Mouse (Mus musculus): ENCODE measurements around the gene Aqp9. TPM values are rescaled to one million over a fixed set of nuclear protein-coding genes. Genes with fewer than 3 reads are reported as not detected.

The Aqp9 gene
- total and polyA plus RNA-seq, 2 experiments from 2014 or later = 0.37 to 2.5 TPM

GRCm38 (mm10) chr9:71162858-71163740, 5.4 kb downstream of the Aqp9 start:
- H3K4me3 ChIP-seq (ENCODE audit: low read length) = no peak overlapping the region
- DNase-seq (ENCODE audit: low spot score) (no peak), ATAC-seq (no peak)
- H3K4me2 ChIP-seq (ENCODE audit: low read depth, low read length) = no peak overlapping the region
- H3K27ac ChIP-seq = no peak overlapping the region
- no peak for TF ChIP-seq CTCF (IDR thresholded peaks at IDR 0.05; ENCODE audit: low read depth)
- no peaks in the 10 kb centered on the region for H3K4me1 ChIP-seq (ENCODE audit: insufficient read depth, low read length)
- H3K27me3 ChIP-seq (ENCODE audit: insufficient read depth, low read length) = no peaks in the 10 kb centered on the region
- no peak overlapping the region for H3K9ac ChIP-seq (replicated peaks; ENCODE audit: low read length)
- no peaks in the 10 kb centered on the region for H3K36me3 ChIP-seq (ENCODE audit: insufficient read depth, low read length)
- WGBS = 68% methylated on average over 12 of the region's 12 CpGs
- H3K9me3 ChIP-seq (ENCODE audit: low read length) = no peaks in the 10 kb centered on the region

GRCm38 (mm10) chr9:71162131-71162857, 6.2 kb downstream of the Aqp9 start:
- no peaks in the 10 kb centered on the region for H3K9me3 ChIP-seq (ENCODE audit: low read length)
- no peak overlapping the region for H3K27ac ChIP-seq
- no peaks in the 10 kb centered on the region for H3K27me3 ChIP-seq (ENCODE audit: insufficient read depth, low read length)
- no peak overlapping the region for H3K4me2 ChIP-seq (ENCODE audit: low read depth, low read length)
- TF ChIP-seq CTCF (IDR thresholded peaks at IDR 0.05; ENCODE audit: low read depth) = no peak
- H3K36me3 ChIP-seq (ENCODE audit: insufficient read depth, low read length) = no peaks in the 10 kb centered on the region
- no peaks in the 10 kb centered on the region for H3K4me1 ChIP-seq (ENCODE audit: insufficient read depth, low read length)
- ATAC-seq = no peak
- no peak overlapping the region for H3K4me3 ChIP-seq (ENCODE audit: low read length)
- DNase-seq (ENCODE audit: low spot score) = no peak
- no peak overlapping the region for H3K9ac ChIP-seq (replicated peaks; ENCODE audit: low read length)
- WGBS = 85% methylated on average over 8 of the region's 8 CpGs

- Histone ChIP-seq H3K4me2 (ENCODE audit: low read depth, low read length) (no peak overlapping the region), H3K27ac (no peak overlapping the region), H3K36me3 (ENCODE audit: insufficient read depth, low read length) (no peaks in the 10 kb centered on the region), H3K9me3 (ENCODE audit: low read length) (no peaks in the 10 kb centered on the region), H3K9ac (replicated peaks; ENCODE audit: low read length) (no peak overlapping the region), H3K27me3 (ENCODE audit: insufficient read depth, low read length) (no peaks in the 10 kb centered on the region), H3K4me3 (ENCODE audit: low read length) (no peak overlapping the region), H3K4me1 (ENCODE audit: insufficient read depth, low read length) (no peaks in the 10 kb centered on the region)
- no peak for ATAC-seq
- 92% methylated on average over 13 of the region's 13 CpGs for WGBS
- DNase-seq (ENCODE audit: low spot score) = no peak
- TF ChIP-seq CTCF (IDR thresholded peaks at IDR 0.05; ENCODE audit: low read depth) = no peak
These were observed 7.4 kb downstream of the Aqp9 start for GRCm38 (mm10) chr9:71160849-71161711.

- H3K4me3 ChIP-seq (ENCODE audit: low read length) = no peak overlapping the region
- 87% methylated on average over 5 of the region's 5 CpGs for WGBS
- H3K4me1 ChIP-seq (ENCODE audit: insufficient read depth, low read length) = no peaks in the 10 kb centered on the region
- H3K27ac ChIP-seq = no peak overlapping the region
- H3K4me2 ChIP-seq (ENCODE audit: low read depth, low read length) = no peak overlapping the region
- no peaks in the 10 kb centered on the region for H3K27me3 ChIP-seq (ENCODE audit: insufficient read depth, low read length)
- ATAC-seq (no peak), DNase-seq (ENCODE audit: low spot score) (no peak)
- H3K9ac ChIP-seq (replicated peaks; ENCODE audit: low read length) = no peak overlapping the region
- H3K36me3 ChIP-seq (ENCODE audit: insufficient read depth, low read length) = no peaks in the 10 kb centered on the region
- H3K9me3 ChIP-seq (ENCODE audit: low read length) = no peaks in the 10 kb centered on the region
- TF ChIP-seq CTCF (IDR thresholded peaks at IDR 0.05; ENCODE audit: low read depth) = no peak
These were observed 8.8 kb downstream of the Aqp9 start for GRCm38 (mm10) chr9:71159686-71160085.

- no peak overlapping the region for H3K4me2 ChIP-seq (ENCODE audit: low read depth, low read length)
- DNase-seq (ENCODE audit: low spot score) (no peak), ATAC-seq (no peak)
- TF ChIP-seq CTCF (IDR thresholded peaks at IDR 0.05; ENCODE audit: low read depth) = no peak
- no peaks in the 10 kb centered on the region for H3K9me3 ChIP-seq (ENCODE audit: low read length)
- H3K4me1 ChIP-seq (ENCODE audit: insufficient read depth, low read length) = no peaks in the 10 kb centered on the region
- H3K27ac ChIP-seq = no peak overlapping the region
- H3K4me3 ChIP-seq (ENCODE audit: low read length) = no peak overlapping the region
- no peaks in the 10 kb centered on the region for H3K36me3 ChIP-seq (ENCODE audit: insufficient read depth, low read length)
- H3K9ac ChIP-seq (replicated peaks; ENCODE audit: low read length) = no peak overlapping the region
- no peaks in the 10 kb centered on the region for H3K27me3 ChIP-seq (ENCODE audit: insufficient read depth, low read length)
- 89% methylated on average over 7 of the region's 7 CpGs for WGBS
These were observed 9.3 kb downstream of the Aqp9 start for GRCm38 (mm10) chr9:71159060-71159626.
